Mouse (Mus musculus) mature B cell (primary cell): ENCODE data around the gene Usp29.
"Not testable (repeated sequence)": the region's sequence is repeated elsewhere in the genome, so short reads cannot be mapped to it uniquely, and the experiment has no call there.

Experiments
- in situ Hi-C: fragments of 300-500 bp; cut with MboI; formaldehyde crosslinking; loops from 2 replicates; pipeline ENCODE4 v1.14.3; 2019

Usp29 gene

DNA sequence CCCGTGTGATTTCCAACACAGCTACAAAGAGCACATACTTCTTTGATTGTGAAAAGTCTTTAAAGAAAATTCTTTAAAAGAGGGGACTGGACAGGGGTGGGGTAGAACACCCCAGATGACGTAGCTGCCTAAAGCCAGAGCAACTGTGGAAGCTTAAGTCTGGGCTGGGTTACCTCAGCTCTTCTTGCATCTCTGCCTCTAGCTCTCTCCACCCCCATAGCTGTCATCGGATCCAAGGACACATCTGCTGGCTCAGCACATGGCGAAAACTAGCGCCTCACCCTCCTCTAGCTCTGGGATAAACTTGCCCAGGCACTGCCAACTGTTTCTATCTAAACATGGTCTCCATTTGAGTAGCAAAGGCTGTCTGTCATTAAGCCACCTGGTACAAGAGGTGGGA is 34.9 kb downstream of the Usp29 start:
- in situ Hi-C loops = no loop called here

DNA sequence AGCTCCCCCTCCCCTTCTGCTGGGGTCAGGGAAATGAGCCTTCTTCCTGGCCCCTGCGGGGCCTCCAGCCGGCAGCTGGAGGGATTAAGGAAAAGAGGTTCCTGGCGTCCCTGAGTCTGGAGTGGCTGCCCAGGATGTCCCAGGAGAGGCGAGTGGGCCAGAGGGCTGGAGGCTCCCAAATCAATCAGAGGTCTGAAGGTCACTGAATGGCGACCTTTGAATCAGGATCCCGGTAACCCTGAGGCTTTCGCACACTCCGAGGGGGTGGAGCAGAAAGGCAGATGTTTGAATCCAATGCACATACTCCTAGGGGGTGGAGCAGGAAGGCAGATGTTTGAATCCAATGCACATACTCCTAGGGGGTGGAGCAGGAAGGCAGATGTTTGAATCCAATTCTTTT is 39.9 kb downstream of the Usp29 start:
- in situ Hi-C loops = no loop called here

DNA sequence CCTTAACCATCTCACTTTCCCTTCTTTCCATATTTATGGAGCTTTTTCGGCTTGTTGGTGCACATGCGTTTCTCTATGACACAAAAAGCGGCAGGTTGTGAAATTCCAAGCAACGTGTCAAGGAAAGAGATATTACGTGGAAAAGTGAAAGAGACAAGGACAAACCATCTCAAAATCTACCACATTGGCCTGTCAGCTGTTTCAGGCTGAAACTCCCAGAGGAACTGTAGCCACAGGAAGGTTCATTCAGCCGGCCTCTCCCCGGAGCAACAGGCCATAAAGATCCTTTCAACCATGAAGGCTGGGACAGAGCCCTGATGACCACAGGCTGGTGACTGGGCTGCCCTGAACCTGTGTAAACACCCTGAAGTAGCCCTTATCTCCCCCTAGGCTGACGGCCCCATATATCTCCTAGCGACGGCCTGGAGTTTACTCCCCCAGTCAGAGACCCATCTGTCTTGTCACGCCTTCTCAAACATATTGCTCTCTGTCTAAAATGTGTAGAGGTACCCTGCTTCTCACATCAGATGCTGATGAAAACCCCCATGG is 43.6 kb downstream of the Usp29 start:
- in situ Hi-C loops = not testable (repeated sequence)

DNA sequence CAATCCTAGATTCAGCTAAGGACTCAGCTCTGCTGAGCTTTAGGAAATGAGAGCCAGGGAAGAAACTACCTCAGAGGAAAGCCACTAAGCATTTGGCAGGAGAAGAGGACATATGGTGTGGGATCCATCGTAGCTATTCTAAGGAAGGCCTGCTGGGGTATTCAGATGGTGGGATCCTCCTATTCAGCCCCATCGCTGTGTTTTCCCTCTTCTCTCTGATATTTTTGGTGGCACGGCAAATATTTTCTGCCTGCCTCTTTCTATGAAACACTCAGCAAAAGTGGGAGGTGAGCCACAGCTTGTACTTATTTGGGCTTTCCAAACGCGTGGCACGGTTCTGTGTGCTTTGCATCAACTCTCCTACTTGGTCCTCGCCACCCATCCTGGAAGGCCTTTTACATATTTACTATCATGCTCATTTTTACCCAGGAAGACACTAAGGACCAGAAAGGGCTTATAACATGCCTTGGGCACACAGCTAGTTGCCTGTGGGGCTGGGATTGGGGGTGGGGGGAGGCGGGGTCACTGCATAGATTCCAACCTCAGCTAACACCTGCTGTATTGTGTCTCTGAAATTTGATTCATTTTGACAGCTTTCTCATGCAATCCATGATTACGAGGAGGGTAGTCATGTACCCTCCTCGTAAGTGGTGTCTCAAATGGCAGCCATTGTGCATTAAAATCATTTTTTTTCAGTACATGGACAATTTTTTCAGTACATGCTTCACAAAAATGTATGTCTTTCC is 46.1 kb downstream of the Usp29 start:
- in situ Hi-C loops = no loop called here

DNA sequence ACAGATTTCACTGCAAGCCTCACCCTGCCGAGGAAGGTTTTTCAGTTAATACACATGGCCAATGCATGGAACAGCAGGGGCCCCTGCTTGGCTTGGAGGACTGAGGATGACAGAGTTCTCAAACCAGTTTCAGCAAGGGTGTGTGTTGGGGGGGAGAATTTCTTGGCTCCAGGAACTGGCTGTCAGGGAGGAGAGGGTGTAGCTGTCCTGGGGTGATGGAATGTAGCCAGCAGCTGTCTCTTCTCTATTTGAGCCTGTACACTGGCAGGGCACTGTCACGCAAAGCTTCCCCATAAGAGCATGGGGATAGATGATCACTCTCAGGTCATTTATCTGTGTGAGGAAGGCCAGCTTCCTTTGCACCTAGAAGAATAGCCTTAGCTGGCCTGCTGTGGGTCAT is 46.7 kb downstream of the Usp29 start:
- in situ Hi-C loops = no loop called here

DNA sequence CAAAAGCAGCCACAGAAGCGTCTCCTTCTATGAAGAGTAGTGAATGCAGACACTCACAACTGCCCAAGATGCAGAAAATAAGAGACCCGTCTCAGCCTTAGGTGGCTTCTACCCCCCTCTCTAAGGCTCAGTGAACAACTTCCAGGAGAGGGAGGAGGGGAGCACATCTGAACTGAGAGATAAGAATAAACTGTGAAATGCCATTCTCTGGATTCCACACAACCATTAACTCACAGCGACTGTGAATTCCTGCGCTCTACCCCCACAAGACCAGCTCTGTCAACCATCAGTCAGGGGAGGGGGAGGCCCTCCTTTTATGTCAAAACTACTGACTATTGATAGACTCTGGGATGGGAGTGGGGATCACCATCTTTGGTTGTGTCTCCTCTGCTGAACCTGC is 47.3 kb downstream of the Usp29 start:
- in situ Hi-C loops = no loop called here

DNA sequence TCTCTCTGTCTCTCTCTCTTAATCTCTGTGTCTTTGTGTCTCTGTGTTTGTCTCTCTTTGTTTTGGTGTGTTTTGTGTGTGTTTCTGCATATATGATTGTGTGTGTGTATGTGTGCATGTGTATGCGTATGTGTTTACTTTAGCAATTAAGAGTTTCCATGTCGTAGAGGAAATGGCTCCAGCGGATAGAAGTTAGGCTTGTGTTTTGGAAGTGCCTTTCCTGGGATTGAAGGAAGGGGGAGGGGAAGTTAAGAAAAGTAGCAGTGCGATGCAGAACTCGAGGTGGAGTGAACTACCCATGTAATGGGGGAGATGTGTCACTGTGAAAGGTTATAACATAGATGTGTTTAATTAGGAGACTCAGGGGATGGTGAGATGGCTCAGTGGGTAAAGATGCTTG is 48.8 kb downstream of the Usp29 start:
- in situ Hi-C loops = no loop called here

DNA sequence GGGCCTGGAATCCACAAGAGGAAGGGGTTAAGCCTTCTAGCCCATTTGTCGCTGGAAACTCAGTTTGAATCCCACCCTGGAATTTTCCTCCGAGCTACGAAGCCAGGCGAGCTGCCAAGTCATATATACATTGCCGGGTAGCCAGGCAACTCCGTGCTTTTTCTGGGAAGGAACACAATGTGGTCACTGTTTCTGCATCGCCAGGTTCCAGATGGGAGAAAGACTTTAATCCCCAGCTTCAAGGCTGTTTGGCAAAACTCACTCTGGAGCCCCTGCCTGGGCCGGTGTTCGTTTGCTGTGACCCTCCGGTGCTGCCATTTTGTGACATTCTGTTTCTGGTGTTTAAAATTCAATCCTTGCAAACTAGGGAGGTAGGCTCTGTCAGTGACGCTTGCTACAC is 51.2 kb downstream of the Usp29 start:
- in situ Hi-C loops = no loop called here

DNA sequence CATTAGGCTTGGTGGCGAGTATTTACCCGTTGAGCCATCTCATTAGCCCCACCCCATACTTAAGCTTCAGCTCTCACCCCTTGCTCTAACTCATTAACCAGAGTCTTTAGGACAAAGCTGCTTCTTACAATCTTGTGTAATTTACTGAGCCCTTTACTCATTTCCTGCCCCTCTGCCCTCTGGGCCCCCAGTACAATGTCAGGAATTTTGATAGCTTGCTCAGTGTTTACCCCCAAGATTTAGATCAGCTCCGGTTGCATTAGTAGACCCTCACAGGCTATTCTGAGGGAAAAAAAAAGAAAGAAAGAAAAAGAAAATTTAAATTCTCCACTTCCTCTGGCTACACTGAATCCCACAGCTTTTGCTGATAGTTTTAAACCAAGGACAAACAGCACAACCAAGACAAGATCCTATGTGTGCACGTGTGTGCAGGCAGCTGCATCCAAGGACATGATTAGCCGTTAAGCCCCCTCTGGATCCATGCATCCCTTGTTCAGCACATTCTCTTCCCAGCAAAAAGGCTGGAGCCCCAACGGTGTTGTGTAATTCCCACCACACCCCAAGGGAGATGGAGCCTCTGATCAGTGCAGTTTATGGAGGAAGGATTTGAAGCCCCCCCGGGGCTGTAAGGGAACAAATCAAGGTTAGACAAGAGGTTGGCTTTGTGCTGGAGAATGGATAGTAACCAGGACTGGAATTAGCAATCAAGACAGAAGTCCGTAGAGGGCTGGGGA is 54.1 kb downstream of the Usp29 start:
- in situ Hi-C loops = no loop called here

DNA sequence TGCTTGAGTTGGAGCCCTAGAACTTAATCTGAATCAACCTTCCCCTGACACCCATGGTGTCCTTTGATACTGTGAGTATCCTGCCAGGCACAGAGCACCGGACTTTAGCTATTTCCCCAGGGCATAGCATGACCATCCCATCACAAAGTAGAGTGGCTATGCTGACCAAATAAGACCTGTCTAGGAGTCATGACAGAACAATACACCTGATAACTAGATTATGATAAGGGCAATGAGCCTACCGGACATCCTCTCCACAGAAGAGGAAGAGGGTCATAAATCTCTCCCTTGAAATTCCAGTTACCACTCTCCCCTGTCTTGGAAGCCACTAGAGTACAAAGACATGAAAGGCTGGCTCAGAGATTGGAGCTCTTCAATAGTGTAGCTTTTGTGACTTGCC is 56.6 kb downstream of the Usp29 start:
- in situ Hi-C loops = no loop called here

DNA sequence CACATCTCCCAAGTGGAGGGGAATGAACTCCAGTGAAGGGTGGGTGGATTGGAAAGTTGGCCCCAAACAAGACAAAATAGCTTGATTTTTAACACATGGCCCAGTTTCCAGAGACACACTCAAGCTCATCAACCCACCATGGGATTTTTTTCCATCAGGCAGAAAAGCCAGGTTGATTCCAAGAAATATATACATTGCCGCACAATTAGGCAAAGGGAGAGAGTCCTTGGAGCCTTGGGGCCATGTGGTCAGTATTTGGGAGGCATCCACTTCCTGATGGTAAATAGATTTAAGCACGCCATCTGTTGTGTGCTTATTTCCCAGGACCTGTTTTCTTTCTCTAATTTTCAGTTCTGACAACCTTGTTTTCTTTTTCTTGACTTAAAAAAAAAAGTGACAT is 57.7 kb downstream of the Usp29 start:
- in situ Hi-C loops = no loop called here

DNA sequence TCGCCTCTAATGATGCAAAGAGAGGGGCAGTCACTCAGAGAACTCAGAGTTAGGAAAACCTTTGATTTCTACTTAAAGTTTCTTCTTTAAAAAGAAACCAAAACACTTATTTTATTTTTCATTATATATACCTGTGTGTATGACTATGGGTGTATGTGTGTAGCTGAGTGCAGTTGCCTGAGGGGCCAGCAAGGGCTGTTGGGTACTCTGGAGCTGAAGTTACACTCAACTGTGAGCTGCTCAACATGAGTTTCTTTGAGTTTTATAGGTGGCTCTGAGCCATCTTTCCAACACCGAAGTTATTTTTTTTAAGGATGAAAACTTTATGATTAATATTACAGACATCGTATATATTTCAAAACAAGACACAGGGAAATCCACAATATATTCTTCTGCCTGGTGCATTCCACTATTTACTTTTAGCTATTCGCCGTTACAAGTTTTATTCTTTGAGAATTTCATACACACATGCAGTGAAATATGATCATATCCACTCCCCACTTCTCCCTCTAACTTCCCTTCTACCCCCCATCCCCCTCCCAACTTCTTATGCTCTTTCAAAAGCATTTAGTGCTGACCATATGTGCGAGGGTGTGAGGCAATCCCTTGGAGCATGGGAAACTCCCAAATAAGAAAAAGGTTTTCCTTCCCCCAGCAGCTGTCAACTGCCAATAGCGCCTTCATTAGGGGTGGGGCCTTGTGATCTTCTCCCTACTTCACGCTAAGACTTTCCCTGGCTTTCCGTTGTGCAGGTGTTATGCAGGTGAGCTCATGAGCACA is 61.1 kb downstream of the Usp29 start:
- in situ Hi-C loops = no loop called here

DNA sequence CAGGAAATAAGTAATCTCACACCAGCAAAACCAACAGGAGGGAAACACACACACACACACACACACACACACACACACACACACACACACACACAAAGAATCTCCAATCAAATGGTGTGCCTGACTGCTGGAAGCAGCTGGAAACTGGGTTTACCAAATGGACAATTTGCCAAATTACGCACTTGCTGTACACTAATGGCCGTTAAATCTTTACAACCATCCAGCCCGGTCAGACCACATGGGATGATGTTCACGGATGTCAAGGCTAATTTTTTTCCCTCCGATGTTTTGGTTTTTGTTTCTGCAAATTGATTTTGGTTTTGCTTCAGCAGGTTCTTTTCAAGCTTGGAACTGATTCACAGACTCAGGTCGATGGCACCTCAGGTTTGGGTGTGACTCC is 62.9 kb downstream of the Usp29 start:
- in situ Hi-C loops = no loop called here

DNA sequence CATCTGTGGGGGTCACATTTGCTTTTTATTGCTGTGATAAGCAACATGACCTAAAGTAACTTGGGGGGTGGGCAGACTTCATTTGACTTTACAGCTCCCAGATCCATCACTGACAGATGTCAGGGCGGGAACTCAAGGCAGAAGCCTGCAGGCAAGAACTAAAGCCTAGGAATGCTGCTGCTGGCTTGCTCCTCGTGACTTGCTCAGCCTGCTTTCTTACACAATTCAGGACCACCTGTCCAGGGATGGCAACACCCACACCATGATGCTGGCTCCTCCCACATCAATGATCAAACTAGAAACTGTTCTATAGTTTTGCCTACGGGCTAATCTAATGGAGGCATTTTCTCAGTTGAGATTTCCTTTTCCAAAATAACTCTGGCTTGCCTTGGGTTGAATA is 63.4 kb downstream of the Usp29 start:
- in situ Hi-C loops = no loop called here

DNA sequence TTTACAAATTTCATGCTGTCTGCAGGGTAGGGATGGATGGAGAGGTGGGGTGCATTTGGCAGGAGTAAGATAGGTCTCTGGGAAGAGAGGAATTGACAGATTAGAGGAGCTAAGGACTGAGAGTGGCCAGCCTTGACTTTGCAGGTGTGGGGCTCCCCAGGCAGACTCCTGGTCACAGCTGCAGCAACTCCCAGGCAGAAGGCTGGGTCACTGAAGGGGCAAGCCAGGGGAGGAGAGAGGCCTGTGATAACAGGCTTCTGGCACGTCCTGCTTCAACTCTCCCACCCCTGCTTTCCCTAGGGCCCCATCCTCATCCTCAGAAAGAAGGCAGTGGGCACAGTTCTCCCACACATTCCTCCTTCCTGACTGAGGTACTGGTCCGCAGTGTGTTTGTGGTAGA is 67.0 kb downstream of the Usp29 start:
- in situ Hi-C loops = no loop called here

DNA sequence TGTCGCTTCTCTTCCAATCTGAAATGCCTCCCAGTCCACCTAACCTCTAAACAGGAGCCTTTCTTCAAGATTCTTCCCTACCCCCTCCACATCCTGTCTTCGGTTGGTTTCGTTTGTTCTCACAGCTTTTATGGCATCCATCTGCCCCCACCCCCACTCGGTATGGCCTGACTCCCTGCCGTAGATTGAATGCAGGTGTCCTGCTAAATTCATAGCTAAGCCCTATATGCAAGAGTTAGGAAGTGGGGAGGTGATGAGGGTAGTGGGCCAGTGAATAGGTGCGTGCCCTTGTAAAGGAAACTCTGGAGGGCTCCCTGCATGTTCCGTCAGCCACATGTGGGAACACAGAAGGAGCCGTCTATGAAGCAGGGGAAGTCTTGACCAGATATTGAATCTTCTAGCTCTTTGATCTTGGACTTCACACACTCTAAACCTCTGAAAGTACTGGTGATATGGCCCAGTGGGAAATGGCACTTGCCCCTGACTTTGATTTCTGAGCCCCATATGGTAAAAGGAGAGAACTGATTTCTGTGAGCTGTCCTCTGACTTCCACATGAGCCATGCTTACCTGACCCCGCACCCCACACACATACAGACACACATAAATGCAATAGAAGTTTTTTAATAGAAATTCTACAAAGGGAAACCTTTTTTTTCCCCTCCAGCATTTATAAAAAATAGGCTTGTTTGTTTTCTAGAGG is 68.9 kb downstream of the Usp29 start:
- in situ Hi-C loops = no loop called here

DNA sequence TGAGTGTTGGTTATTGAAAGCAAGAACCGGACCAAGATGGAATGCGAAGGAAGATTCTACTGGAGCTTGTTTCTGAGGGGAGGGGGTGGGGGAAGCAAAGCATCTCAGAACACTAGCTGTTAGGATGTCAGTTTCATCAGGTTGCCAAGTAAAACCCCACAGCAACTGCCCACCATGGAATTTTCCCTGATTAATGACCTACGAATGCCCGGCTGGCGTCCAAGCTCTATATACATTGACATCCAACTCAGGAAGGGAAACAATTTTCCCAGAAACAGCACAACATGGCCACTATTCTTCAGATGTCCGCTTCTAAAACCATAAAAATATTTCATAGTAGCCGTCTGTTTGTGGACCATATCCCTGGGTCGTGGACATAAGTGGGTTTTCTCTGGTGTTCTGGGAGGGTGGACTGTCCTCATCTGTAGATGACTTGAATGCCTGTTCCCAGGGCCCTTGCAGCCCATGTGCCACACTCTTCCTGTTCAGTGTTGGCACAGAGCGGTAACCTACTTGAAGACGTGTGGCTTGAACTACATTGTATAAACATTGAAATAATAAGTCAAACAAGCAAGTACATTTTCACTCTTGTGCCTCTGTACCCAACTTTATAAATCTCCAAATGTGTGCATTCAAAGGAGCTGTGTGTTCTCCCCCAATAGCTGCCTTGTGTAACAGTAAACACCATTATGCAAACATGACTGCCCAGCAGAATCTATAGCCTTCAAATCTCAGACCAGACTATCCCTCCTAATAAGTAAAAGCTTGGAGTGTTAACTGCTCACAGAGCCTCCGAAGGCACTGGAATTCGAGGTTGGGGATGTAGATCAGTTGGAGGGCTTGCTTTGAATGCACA is 70.4 kb downstream of the Usp29 start:
- in situ Hi-C loops = no loop called here

DNA sequence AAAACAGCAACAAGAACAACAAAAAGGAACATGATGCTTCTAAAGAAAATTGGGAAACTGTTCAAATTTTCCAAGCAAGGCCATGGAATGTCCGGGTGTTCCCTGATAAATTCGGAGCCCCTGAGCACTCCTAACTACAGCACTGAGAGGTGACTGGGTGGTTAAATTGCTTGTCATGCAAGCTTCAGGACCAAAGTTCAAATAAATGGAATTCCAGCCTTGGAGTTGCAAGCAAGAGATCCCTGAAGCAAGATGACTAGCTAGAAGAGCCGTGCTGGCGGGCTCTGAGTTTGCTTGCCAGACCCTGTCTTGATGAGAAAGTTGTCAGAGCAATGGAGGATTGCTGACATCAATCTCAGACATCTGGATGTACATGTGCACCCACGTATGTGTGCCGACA is 71.3 kb downstream of the Usp29 start:
- in situ Hi-C loops = no loop called here

DNA sequence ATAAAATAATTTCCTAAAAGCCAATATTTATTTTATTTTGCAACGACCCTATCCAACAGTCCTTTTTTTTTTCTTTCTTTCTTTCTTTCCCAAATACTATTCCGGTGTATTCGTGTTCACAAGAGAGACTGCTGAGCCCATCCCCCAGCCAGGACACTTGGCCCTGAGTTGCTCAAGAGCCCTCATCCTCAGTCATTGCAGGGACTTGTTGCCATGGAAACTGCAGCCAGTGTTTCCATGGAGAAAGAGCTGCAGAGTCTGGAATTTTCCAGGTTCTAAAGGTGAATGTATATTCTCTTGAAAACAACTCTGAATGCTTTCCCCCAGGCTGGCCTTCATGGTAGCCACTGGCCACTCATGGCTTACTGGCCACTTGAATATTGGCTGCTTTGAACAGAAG is 80.2 kb downstream of the Usp29 start:
- in situ Hi-C loops = no loop called here

DNA sequence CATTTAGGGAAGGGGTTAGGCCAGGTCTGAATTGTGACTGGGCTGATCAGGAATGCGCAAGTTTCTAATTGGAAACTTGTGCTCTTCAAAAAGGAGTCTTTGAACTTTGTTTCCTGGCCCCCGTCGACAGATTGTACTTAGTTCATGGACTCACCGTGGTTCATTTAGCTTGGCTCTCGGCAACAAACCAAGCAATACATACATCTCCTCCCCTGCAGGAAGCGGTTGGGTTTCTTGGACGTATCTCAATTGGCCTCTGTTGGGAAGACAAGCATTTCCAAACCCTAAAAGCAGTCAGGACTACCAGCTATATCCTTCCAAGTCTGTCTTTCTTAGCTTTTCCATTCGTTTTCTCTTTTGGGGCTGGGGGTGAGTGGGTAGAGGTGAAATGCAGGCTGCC is 84.6 kb downstream of the Usp29 start:
- in situ Hi-C loops = no loop called here
